Mouse (Mus musculus) leukemia stem cell, adult 10-12 weeks (primary cell): Measurements from ENCODE around the gene Hspa1l. TPM values are rescaled to one million over a fixed set of nuclear protein-coding genes. Genes with fewer than 3 reads are reported as not detected.

Source experiments
- polyA plus RNA-seq: library from polyadenylated mRNA; stranded (reverse); fragments of >175 nt; gene quantifications from 2 replicates; pipeline ENCODE4 v1.2.3, GENCODE M21; 2012; ENCODE audit warnings: low replicate concordance

Gene Hspa1l
- not detected in 2 replicates for polyA plus RNA-seq

GRCm38 (mm10) chr17:34972069-34972749 lies at the start of gene Hspa1l, which contains the start of gene Hspa1a:
Hspa1l (plus strand) TSS chr17:34972703.
Hspa1a (minus strand) TSS chr17:34972156.

GRCm38 (mm10) chr17:34931061-34931734 lies 41.3 kb upstream of the Hspa1l start, which contains the start of gene Neu1:
Neu1 (plus strand) TSS chr17:34931253.

GRCm38 (mm10) chr17:34959130-34959778 lies 13.2 kb upstream of the Hspa1l start, which contains the start of gene Hspa1b:
Hspa1b (minus strand) TSS chr17:34959238.

GRCm38 (mm10) chr17:34969822-34970221 lies 2.7 kb upstream of the Hspa1l start, which contains the start of gene Gm20481:
Gm20481 (plus strand) TSS chr17:34969912.

GRCm38 (mm10) chr17:34981690-34982180 lies 9.2 kb downstream of the Hspa1l start, which contains the start of gene Lsm2:
Lsm2 (plus strand) TSS chr17:34981862.

GRCm38 (mm10) chr17:35000717-35001451 lies 28.4 kb downstream of the Hspa1l start, which contains the start of gene Vars:
Vars (plus strand) TSS chr17:35000987.

GRCm38 (mm10) chr17:35016376-35016775 lies 43.9 kb downstream of the Hspa1l start, which contains the start of gene Vwa7:
Vwa7 (plus strand) TSS chr17:35016579.

GRCm38 (mm10) chr17:35027277-35028068 lies 55.0 kb downstream of the Hspa1l start, which contains the start of gene Sapcd1:
Sapcd1 (minus strand) TSS chr17:35028016.

Other genes with a start within 250 kb of the Hspa1l start
- gene C4b, start 228.8 kb upstream of the Hspa1l start, polyA plus RNA-seq = 0.87 and 2.9 TPM in 2 replicates
- gene Cyp21a1, start 168.1 kb upstream of the Hspa1l start, polyA plus RNA-seq = 0.54 TPM in 1 of 2 replicates, not detected in the other
- gene Stk19, start 135.8 kb upstream of the Hspa1l start, polyA plus RNA-seq = 62.8 and 63.3 TPM in 2 replicates
- gene Dxo, start 135.7 kb upstream of the Hspa1l start, polyA plus RNA-seq = 50.7 and 116 TPM in 2 replicates
- 53.7 and 54.2 TPM in 2 replicates for gene Skiv2l, start 122.5 kb upstream of the Hspa1l start, polyA plus RNA-seq
- 121 and 205 TPM in 2 replicates for gene Nelfe, start 122.3 kb upstream of the Hspa1l start, polyA plus RNA-seq
- gene Cfb, start 110.2 kb upstream of the Hspa1l start, polyA plus RNA-seq = 0.41 and 1.5 TPM in 2 replicates
- gene Zbtb12, start 93.2 kb upstream of the Hspa1l start, polyA plus RNA-seq = 6.4 and 10.1 TPM in 2 replicates
- 0.10 TPM in 1 of 2 replicates, not detected in the other for gene Gm20547, start 90.7 kb upstream of the Hspa1l start, polyA plus RNA-seq
- 1.3 and 3.9 TPM in 2 replicates for gene C2, start 74.4 kb upstream of the Hspa1l start, polyA plus RNA-seq
- 427 and 438 TPM in 2 replicates for gene Ehmt2, start 74.2 kb upstream of the Hspa1l start, polyA plus RNA-seq
- gene Slc44a4, start 58.2 kb upstream of the Hspa1l start, polyA plus RNA-seq = not detected in 2 replicates
- gene Neu1, start 41.5 kb upstream of the Hspa1l start, polyA plus RNA-seq = 22.5 and 43.0 TPM in 2 replicates
- 16.5 and 41.3 TPM in 2 replicates for gene Hspa1b, start 13.5 kb upstream of the Hspa1l start, polyA plus RNA-seq
- not detected in 2 replicates for gene Gm20481, start 2.8 kb upstream of the Hspa1l start, polyA plus RNA-seq
- gene Hspa1a, start 547 bp upstream of the Hspa1l start, polyA plus RNA-seq = 3.5 and 6.7 TPM in 2 replicates
- 146 and 328 TPM in 2 replicates for gene Lsm2, start 9.2 kb downstream of the Hspa1l start, polyA plus RNA-seq
- 1,671 and 2,394 TPM in 2 replicates for gene Vars, start 28.3 kb downstream of the Hspa1l start, polyA plus RNA-seq
- 1.2 and 1.8 TPM in 2 replicates for gene Vwa7, start 43.9 kb downstream of the Hspa1l start, polyA plus RNA-seq
- gene Sapcd1, start 55.3 kb downstream of the Hspa1l start, polyA plus RNA-seq = 8.2 and 32.0 TPM in 2 replicates
- gene Msh5, start 74.0 kb downstream of the Hspa1l start, polyA plus RNA-seq = 33.3 and 82.0 TPM in 2 replicates
- 197 and 295 TPM in 2 replicates for gene Clic1, start 77.3 kb downstream of the Hspa1l start, polyA plus RNA-seq
- 22.4 and 54.0 TPM in 2 replicates for gene Ddah2, start 86.3 kb downstream of the Hspa1l start, polyA plus RNA-seq
- 0.34 TPM in 1 of 2 replicates, not detected in the other for gene Ly6g6c, start 92.7 kb downstream of the Hspa1l start, polyA plus RNA-seq
- gene Mpig6b, start 93.5 kb downstream of the Hspa1l start, polyA plus RNA-seq = 0.27 and 0.54 TPM in 2 replicates
- not detected in 2 replicates for gene Ly6g6e, start 104.2 kb downstream of the Hspa1l start, polyA plus RNA-seq
- not detected in 2 replicates for gene Ly6g6d, start 105.4 kb downstream of the Hspa1l start, polyA plus RNA-seq
- gene Ly6g6f, start 112.9 kb downstream of the Hspa1l start, polyA plus RNA-seq = 0.31 TPM in 1 of 2 replicates, not detected in the other
- gene Abhd16a, start 116.6 kb downstream of the Hspa1l start, polyA plus RNA-seq = 312 and 354 TPM in 2 replicates
- gene Ly6g5c, start 135.6 kb downstream of the Hspa1l start, polyA plus RNA-seq = not detected in 2 replicates
- 0.71 TPM in 1 of 2 replicates, not detected in the other for gene Ly6g5b, start 142.7 kb downstream of the Hspa1l start, polyA plus RNA-seq
- 76.3 and 112 TPM in 2 replicates for gene Gpank1, start 148.8 kb downstream of the Hspa1l start, polyA plus RNA-seq
- gene Csnk2b, start 149.3 kb downstream of the Hspa1l start, polyA plus RNA-seq = 69.5 and 70.4 TPM in 2 replicates
- 9.5 and 12.1 TPM in 2 replicates for gene D17H6S53E, start 153.7 kb downstream of the Hspa1l start, polyA plus RNA-seq
- 0.24 TPM in 1 of 2 replicates, not detected in the other for gene Apom, start 159.3 kb downstream of the Hspa1l start, polyA plus RNA-seq
- gene Bag6, start 162.5 kb downstream of the Hspa1l start, polyA plus RNA-seq = 803 and 946 TPM in 2 replicates
- 1,544 and 3,522 TPM in 2 replicates for gene Prrc2a, start 192.2 kb downstream of the Hspa1l start, polyA plus RNA-seq
- 1.9 and 3.8 TPM in 2 replicates for gene Aif1, start 203.4 kb downstream of the Hspa1l start, polyA plus RNA-seq
- 1.1 and 24.0 TPM in 2 replicates for gene Lst1, start 215.7 kb downstream of the Hspa1l start, polyA plus RNA-seq
- 75.8 and 165 TPM in 2 replicates for gene Ltb, start 221.7 kb downstream of the Hspa1l start, polyA plus RNA-seq
- gene Tnf, start 229.3 kb downstream of the Hspa1l start, polyA plus RNA-seq = 2.6 and 2.7 TPM in 2 replicates
- 4.2 and 5.6 TPM in 2 replicates for gene Lta, start 232.6 kb downstream of the Hspa1l start, polyA plus RNA-seq
- not detected in 2 replicates for gene Gm16181, start 248.1 kb downstream of the Hspa1l start, polyA plus RNA-seq